Mouse (Mus musculus): ENCODE measurements around the gene Gltp.

DNA sequence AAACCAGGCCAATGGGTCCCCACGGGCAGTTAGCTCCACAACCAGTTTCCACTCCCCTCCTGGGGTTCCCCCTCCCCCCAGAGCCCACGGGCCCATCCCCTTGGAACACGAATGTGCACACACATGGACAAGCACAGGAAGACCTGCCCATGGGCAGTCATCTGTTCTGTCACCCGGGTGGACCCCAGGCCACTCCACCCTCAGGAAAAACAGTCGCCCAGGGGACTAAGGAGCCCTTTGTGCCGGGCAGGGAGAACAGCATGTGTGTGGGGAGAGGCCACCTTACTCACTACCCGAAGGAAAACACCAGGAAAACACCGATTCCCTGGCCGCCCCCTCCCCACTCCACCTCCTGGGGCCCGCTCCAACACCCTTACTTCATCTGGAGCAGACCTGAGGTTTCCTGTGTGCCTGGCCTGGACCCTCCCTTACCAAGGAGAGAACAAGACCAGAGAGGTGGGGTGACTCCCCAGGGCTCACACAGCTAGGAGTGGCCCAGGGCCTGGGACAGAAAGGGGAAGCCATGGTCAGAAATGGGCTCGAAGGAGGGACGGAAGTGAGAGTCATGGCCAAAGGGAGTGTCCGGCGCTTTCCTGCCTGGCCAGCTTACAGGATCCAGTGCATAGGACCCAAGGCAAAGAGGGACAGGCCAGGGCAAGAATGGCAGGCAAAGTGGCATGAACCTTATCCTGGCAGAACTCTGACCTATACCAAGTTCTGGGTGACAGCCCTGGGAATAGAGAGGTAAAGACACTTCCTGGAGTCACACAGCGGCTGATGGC lies 36.9 kb downstream of the Gltp start:
- TF ChIP-seq POLR2A (IDR thresholded peaks at IDR 0.05; ENCODE audit: extremely low read depth, insufficient read depth, low read length) (no peak), CTCF (IDR thresholded peaks at IDR 0.05; ENCODE audit: low read depth, low read length) (no peak)
